In the genomic region with DNA sequence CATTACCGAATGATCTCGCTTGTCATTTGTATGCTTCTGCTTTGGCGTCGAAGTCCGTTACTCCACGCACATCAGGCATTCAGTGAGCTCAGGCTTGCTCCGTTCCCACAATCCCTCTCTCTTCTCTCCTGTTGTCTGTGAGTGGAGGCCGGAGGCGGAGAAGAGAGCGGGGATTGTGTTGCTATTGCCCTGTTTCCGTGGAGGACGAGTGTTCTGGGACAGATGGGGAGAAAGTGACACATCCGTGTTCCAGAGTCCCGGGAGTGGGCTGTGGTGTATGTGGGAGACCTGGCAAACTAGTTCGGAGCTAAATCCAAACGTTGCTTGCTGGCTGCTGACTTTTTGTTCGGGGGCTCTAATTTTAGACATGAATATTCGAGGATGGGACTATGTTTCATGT, we compare ENCODE assay signal across 13 mouse cellular contexts. TPM values are rescaled to one million over a fixed set of nuclear protein-coding genes. Genes with fewer than 3 reads are reported as not detected.
DNase-seq lines count a peak whose midpoint lies in the region; ATAC-seq and TF ChIP-seq lines count a peak whose summit lies in the region.
"Had no signal": no experiment of that assay in that cellular context is flagged by ENCODE, and none has a peak within 500 bp of the region (broad histone marks: within the 10 kb centered on the region; RNA-seq: fewer than 3 reads in every experiment).

No protein-coding gene starts in this region.

- no peak for TF ChIP-seq CTCF in midbrain, postnatal 0 days (IDR thresholded peaks at IDR 0.05)

- H3K27me3 ChIP-seq in midbrain, postnatal 0 days (ENCODE audit: insufficient read depth, low read length) = no peaks in the 10 kb centered on the region

- H3K4me3 ChIP-seq in midbrain, postnatal 0 days (ENCODE audit: low read depth, low read length) = no peak overlapping the region
- H3K4me3 ChIP-seq: hindbrain, embryonic 10.5 days had no signal

- H3K9ac ChIP-seq in midbrain, postnatal 0 days (replicated peaks; ENCODE audit: low read length, poor library complexity, severe bottlenecking) = no peak overlapping the region

- no peaks in the 10 kb centered on the region for H3K36me3 ChIP-seq in midbrain, postnatal 0 days (ENCODE audit: insufficient read depth, low read length)
- H3K36me3 ChIP-seq: hindbrain, embryonic 10.5 days had no signal

- 87% methylated on average over 18 of the region's 18 CpGs for WGBS in midbrain, postnatal 0 days

- no peaks in the 10 kb centered on the region for H3K9me3 ChIP-seq in midbrain, postnatal 0 days (ENCODE audit: low read length)

- peak; percentile 80 for DNase-seq in heart, adult 11 months
- no peak for DNase-seq in heart, adult 9 months (ENCODE audit: low spot score in 2 of 2)
- peak; percentile 88 for DNase-seq in right cerebral cortex, adult 18-20 months
- no peak for DNase-seq in right cerebral cortex, postnatal 10 days (ENCODE audit: low spot score in 2 of 2)
- peak; percentile 46 to 81 for DNase-seq in left cerebral cortex, adult 9 months (ENCODE audit: low spot score in 2 of 2)
- no peak for DNase-seq in urinary bladder, adult 18-20 months (ENCODE audit: low spot score in 2 of 2)
- no peak for DNase-seq in midbrain, postnatal 0 days (ENCODE audit: low spot score)
- DNase-seq: cerebellum, adult 11 months; gastrocnemius, postnatal 14 days; kidney, postnatal 25 days; retina, postnatal 1 day had no signal

- H3K4me2 ChIP-seq in midbrain, postnatal 0 days (ENCODE audit: low read depth, low read length, poor library complexity, severe bottlenecking) = no peak overlapping the region

- H3K27ac ChIP-seq in midbrain, postnatal 0 days (ENCODE audit: low read depth, low read length) = no peak overlapping the region
- H3K27ac ChIP-seq: hindbrain, embryonic 10.5 days had no signal

- no peak for ATAC-seq in megakaryocyte, adult 5-6 weeks (ENCODE audit: poor library complexity, severe bottlenecking)
- no peak for ATAC-seq in midbrain, postnatal 0 days (ENCODE audit: low FRiP score)

- no peaks in the 10 kb centered on the region for H3K4me1 ChIP-seq in midbrain, postnatal 0 days (ENCODE audit: insufficient read depth, low read length)
- H3K4me1 ChIP-seq: hindbrain, embryonic 10.5 days had no signal

RNA-seq across cellular contexts. Expression of a gene that starts 14.6 kb away (rescaled TPM):
- total RNA-seq in megakaryocyte, adult 5-6 weeks (2015) = 0.02 and 0.23 TPM in 2 replicates
- 0.04 and 0.15 TPM in 2 replicates for total RNA-seq in megakaryocyte, adult 5-6 weeks (2017)
- total RNA-seq in midbrain, postnatal 0 days (2014; rRNA removed) = 14.6 and 16.3 TPM in 2 replicates
- 13.7 and 14.5 TPM in 2 replicates for polyA plus RNA-seq in midbrain, postnatal 0 days (2015; fragmentation: Nextera tagmentation; extraction: Ambion mirVana)

Comparison
In these comparisons a context has a peak if more than half of its experiments do, and no peak if none do; other contexts are left out.
1. DNase-seq: peak in heart, adult 11 months (single experiment), right cerebral cortex, adult 18-20 months (single experiment) and left cerebral cortex, adult 9 months (2 of 2); none in heart, adult 9 months (0 of 2), right cerebral cortex, postnatal 10 days (0 of 2), urinary bladder, adult 18-20 months (0 of 2) and midbrain, postnatal 0 days (single experiment).
2. RNA of a gene that starts 14.6 kb away (total RNA-seq): 14.6 to 16.3 TPM in midbrain, postnatal 0 days; 0.02 to 0.23 TPM in megakaryocyte, adult 5-6 weeks; every median in the first group is over 10 times any median in the second.